ENCODE assay signal across 8 mouse cellular contexts in the genomic region with DNA sequence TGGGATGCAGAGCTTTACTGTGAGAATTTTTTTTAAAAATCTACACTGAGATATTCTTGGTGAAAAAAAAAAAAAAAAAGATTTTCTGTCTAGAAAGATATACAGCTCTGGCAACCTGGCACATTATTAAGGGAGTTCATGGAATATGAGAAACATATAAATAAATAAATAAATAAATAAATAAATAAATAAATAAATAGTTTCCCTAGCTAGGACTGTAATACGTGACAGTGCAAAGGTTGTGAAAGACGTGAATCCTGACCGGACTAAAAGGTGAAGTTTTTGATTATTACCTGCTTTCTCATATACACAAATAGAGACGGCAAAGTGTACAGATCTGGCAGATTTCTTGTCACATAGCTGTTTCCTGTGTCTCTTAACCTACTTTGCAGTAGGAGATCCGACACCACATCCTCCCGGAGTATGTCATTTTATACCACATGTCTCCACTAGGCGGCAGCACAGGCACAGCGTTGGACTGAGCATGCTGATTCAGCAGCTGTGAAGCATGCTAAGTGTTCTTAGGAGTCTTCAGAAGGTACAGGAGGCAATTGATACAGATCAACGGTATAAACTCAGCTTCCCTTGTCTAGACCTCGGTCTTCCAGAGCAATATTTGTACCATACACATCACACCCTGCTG. TPM values are rescaled to one million over a fixed set of nuclear protein-coding genes. Genes with fewer than 3 reads are reported as not detected.
DNase-seq lines count a peak whose midpoint lies in the region; ATAC-seq and TF ChIP-seq lines count a peak whose summit lies in the region.

No protein-coding gene starts in this region.

- TF ChIP-seq CTCF in layer of hippocampus, adult 2 months (conservative IDR thresholded peaks at IDR 0.05), result peak; percentile 97
- peak; percentile 87 for TF ChIP-seq CTCF in lung, adult 2 months (IDR thresholded peaks at IDR 0.05; ENCODE audit: insufficient read depth, low read length)

- H3K27me3 ChIP-seq in forebrain, embryonic 13.5 days, result no peaks in the 10 kb centered on the region

- H3K27ac ChIP-seq in forebrain, embryonic 13.5 days, result no peak overlapping the region
- H3K27ac ChIP-seq in layer of hippocampus, adult 2 months, result peak overlapping the region; percentile 89

- TF ChIP-seq POLR2A in lung, adult 2 months (IDR thresholded peaks at IDR 0.05; ENCODE audit: borderline replicate concordance, extremely low read depth, low read depth, low read length), result no peak

- H3K9ac ChIP-seq in forebrain, embryonic 13.5 days, result no peak overlapping the region

- ATAC-seq in forebrain, embryonic 13.5 days, result peak; percentile 64
- peak; percentile 66; the same call in 1 of the 2 replicates for ATAC-seq in neutrophil, adult 5-6 weeks (ENCODE audit: extremely low read depth, insufficient number of reproducible peaks, low FRiP score, poor library complexity, severe bottlenecking)

- peaks cover 15% of the 10 kb centered on the region for H3K4me1 ChIP-seq in forebrain, embryonic 13.5 days
- H3K4me1 ChIP-seq in lung, adult 2 months (ENCODE audit: control insufficient read depth, insufficient read depth, low read length), result 0 out of 2 replicates have a peak, but pooled peaks cover 2% of the 10 kb centered on the region

- 25% methylated on average over 10 of the region's 10 CpGs for WGBS in forebrain, embryonic 13.5 days
- WGBS in lung, adult 2 months, result 20% methylated on average over 10 of the region's 10 CpGs

- H3K36me3 ChIP-seq in forebrain, embryonic 13.5 days (ENCODE audit: poor library complexity, severe bottlenecking), result no peaks in the 10 kb centered on the region

- H3K9me3 ChIP-seq in forebrain, embryonic 13.5 days (replicated peaks), result no peaks in the 10 kb centered on the region

- DNase-seq in ES-CJ7 (ENCODE audit: low read depth, low spot score), result peak; percentile 86
- DNase-seq in c-Kit-positive CD71-positive TER-119-positive erythroid progenitor cells, embryonic 14.5 days (ENCODE audit: low spot score), result peak; percentile 35
- DNase-seq in heart, postnatal 4 days, result peak; percentile 90
- peak; percentile 92 to 96 for DNase-seq in layer of hippocampus, adult 2 months (ENCODE audit: low spot score in 2 of 2)
- DNase-seq in lung, adult 2 months, result peak; percentile 23
- peak; percentile 75 for DNase-seq in testis, postnatal 14 days (ENCODE audit: low spot score)

- H3K4me2 ChIP-seq in forebrain, embryonic 13.5 days, result no peak overlapping the region; the same call in 1 of the 2 replicates

- peak overlapping the region; percentile 47; the same call in 1 of the 2 replicates for H3K4me3 ChIP-seq in forebrain, embryonic 13.5 days
- peak overlapping the region; percentile 74 for H3K4me3 ChIP-seq in layer of hippocampus, adult 2 months
- H3K4me3 ChIP-seq in lung, adult 2 months (replicated peaks; ENCODE audit: extremely low read depth, low read depth, low read length), result no peak overlapping the region

RNA-seq across cellular contexts. Expression of a gene that starts 2.5 kb away (rescaled TPM):
- polyA plus RNA-seq in forebrain, embryonic 13.5 days (2015; fragmentation: Nextera tagmentation; extraction: Ambion mirVana), result 7.9 and 8.3 TPM in 2 replicates
- total RNA-seq in heart, postnatal 4 days (2021), result under 1 TPM; 0.24 to 0.32 TPM
- total RNA-seq in layer of hippocampus, adult 2 months (2021), result 10 to 100 TPM; 31.5 to 33.4 TPM
- 0.07 TPM in 1 of 2 replicates, not detected in the other for polyA plus RNA-seq in lung, adult 2 months (2012; rRNA removed)
- 0.47 TPM in 1 of 2 replicates, not detected in the other for total RNA-seq in neutrophil, adult 5-6 weeks (2017)

Comparison
In these comparisons a context has a peak if more than half of its experiments do, and no peak if none do; other contexts are left out.
1. DNase-seq: peak in every context shown above with its lines; median percentile 94 in layer of hippocampus, adult 2 months; 90 in heart, postnatal 4 days; 86 in ES-CJ7; 75 in testis, postnatal 14 days; 35 in c-Kit-positive CD71-positive TER-119-positive erythroid progenitor cells, embryonic 14.5 days; 23 in lung, adult 2 months.
2. RNA of a gene that starts 2.5 kb away (total RNA-seq): 31.5 to 33.4 TPM in layer of hippocampus, adult 2 months; 0.47 TPM in neutrophil, adult 5-6 weeks and 0.24 to 0.32 TPM in heart, postnatal 4 days; every median in the first group is over 10 times any median in the second.